Mouse (Mus musculus) mature B cell (primary cell): ENCODE measurements around the gene Pard3b.

Source experiments
- in situ Hi-C: fragments of 300-500 bp; cut with MboI; formaldehyde crosslinking; loops from 2 replicates; pipeline ENCODE4 v1.14.3; 2019

The Pard3b gene

GRCm38 (mm10) chr1:62081129-62081528 lies 442.5 kb downstream of the Pard3b start:
- in situ Hi-C loops, result no loop called here

DNA sequence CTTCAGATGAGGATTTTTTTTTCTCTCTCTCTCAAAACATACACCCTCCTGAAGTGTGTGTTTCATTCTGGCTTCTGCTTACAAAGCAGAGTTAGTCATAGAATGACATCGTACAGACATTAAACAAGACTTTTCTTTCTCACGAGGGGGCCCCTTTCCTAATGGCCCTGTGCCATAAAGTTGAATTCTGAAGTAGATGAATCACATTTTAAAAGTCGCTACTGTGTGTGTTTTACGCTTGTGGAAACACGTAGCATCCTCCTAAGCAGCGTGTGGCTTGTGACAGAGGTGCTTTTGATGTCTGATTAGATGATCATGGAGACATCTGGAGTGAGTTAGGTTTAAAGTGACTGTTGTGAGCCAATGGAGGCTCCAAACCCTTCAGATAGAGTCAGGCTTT lies 447.4 kb downstream of the Pard3b start:
- in situ Hi-C loops, result no loop called here

- in situ Hi-C loops, result no loop called here
Measured at GRCm38 (mm10) chr1:62087464-62087863, 448.8 kb downstream of the Pard3b start.

- in situ Hi-C loops, result no loop called here
Measured at GRCm38 (mm10) chr1:62094885-62095284, 456.3 kb downstream of the Pard3b start.

DNA sequence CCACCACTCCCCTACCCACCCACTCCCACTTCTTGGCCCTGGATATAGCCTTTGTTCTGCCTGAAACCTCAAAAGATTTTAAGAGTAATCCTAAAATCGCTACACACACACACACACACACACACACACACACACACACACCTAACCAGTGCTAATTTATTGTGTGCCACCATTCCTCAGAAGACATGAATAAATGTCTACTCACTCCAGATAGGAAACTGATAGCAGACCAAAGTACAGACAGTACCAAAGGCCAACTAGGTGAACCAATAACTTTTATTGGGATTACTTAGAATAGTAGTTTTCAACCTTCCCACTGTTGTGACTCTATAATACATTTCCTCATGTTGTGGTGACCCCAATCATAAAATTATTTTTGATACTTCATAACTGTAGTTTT lies 483.8 kb downstream of the Pard3b start:
- in situ Hi-C loops, result no loop called here

GRCm38 (mm10) chr1:62129186-62129585 lies 490.6 kb downstream of the Pard3b start:
- in situ Hi-C loops, result no loop called here

DNA sequence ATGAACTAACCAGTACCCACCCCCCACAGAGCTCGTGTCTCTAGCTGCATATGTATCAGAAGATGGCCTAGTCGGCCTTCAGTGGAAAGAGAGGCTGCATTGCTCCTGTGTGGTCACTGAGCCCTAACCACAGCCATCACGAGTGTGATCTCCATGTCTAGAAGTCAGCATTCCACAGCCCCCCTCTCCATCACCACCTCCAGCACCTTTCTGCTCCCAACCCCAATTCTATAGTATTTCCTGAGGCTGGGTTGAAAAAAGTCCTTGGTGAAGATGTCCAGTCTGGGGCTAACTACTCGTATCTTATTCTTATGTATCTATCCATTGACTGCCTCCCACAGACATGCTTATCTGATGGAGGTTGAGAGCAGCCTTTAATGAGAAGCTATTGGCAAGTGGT lies 509.5 kb downstream of the Pard3b start:
- in situ Hi-C loops, result no loop called here

DNA sequence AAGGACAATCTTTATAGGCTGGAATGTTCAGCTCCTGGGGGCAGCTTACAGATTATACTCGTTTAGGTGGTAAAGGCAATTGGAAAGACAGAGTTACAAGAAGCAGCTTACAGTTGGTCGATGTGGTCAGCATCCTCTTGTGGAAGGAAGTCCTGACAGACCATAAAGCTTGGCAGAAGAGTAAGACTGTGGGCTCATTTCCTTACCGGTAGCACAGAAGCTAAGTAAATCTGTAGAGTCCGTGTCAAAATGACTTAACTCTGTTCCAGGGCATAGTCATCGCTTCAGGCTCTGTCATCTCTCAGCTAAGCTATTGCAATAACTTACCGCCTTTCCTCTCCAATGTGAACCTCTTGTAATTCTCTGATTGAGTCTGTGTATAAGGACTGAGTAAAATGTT lies 510.2 kb downstream of the Pard3b start:
- in situ Hi-C loops, result no loop called here

DNA sequence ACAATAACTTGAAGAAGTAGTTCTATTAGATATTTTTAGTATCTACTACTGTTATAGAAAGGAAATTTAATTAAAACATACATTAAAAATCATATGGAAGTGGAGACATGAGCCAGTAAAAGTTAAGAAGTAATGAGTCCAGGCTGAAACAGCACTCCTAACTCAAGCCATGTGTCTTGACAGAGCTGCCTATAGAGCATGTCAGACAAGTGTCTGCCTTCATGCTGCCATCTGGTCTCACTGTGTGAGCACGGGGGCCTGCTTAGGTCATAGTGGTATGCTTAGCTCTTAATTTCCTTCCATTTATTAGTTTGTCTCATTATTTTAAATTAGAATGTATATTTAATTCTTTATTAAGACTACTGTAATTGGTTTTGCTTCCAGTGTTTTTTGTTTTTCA lies 517.3 kb downstream of the Pard3b start:
- in situ Hi-C loops, result no loop called here

DNA sequence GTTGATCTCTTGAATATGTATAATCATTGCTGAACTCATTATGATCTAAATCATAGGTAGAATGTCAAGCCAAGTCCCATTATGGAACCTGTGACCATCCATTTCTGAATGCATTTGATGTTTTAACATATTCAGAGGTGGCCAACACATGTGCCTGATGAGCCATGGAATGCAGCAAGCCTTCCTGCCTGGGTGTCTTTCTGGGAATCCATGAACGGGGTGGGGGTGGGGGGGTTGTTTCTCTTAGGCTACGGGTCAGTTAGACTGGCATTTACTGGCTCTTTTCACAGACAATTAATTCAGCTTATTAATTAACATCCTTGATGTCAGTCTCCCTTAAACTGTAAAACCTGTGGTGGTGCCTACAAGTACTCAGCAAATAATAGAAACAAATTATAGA lies 521.0 kb downstream of the Pard3b start:
- in situ Hi-C loops, result no loop called here

DNA sequence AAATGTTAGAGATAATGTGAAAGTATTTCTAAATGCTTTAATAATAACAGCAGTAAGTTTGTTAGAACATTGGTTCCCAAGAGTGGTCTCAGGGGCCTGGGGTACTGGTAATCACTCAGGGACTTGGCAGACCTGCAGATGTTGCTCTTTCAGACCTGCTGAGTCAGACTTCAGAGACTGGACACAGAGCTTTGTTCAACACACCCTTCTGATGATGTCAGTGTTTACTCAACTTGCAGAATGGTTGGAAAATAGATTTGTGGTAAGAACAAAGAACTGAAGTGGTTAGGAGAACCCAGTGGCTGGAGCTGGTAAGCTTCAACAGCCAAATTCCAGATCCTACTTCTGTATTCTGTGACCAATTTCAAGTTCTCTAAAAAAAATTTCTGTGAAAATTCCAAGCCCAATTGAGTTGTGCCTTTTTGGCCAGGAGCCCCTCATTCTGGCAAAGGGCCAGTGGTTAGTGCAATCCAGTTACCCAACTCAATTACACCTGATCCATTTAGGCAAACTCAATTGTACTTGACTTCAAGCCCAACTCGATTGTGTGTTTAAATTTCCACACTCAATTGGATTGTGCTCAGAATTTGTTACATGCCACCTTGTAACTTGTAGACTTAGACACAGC lies 536.5 kb downstream of the Pard3b start:
- in situ Hi-C loops, result no loop called here

DNA sequence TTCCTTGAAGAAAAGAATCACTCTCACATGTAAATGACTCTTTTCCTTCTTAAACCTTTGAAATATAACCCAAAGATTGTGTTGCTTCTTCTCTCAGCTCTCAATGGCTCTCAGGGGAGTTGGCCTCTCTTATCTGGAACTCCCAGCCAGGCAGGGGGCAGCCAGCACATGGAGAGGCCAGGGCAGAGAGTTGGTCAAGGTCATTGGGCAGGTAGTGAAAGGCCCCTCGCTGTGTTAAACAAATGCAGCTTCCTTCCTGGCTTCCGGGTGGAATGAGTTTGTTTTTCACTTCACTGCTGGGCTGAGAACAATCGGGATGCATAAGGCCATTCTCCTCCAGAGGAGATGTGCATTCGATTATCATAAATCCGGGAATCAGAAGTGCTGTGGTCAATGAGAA lies 543.0 kb downstream of the Pard3b start:
- in situ Hi-C loops, result no loop called here

- in situ Hi-C loops, result no loop called here
Measured at GRCm38 (mm10) chr1:62182634-62183033, 544.0 kb downstream of the Pard3b start.

DNA sequence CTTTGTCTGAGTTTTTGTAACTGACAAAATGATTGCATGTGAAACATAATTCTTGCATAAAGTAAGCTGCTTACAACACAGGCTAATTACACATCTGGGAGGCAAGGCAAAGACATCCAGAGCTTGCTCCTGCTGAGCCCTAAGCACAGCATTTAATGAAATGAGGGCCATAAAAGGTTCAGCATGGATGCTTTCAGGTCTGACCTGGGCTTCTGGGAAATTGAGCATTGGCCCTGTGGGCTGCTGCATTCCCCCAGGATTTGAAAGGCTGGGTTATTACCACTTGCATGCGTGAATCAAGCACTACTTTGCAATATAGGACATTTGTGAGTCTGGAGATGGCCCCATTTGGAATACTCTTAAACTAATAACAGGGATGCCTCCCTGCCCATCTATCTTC lies 552.2 kb downstream of the Pard3b start:
- in situ Hi-C loops, result no loop called here

DNA sequence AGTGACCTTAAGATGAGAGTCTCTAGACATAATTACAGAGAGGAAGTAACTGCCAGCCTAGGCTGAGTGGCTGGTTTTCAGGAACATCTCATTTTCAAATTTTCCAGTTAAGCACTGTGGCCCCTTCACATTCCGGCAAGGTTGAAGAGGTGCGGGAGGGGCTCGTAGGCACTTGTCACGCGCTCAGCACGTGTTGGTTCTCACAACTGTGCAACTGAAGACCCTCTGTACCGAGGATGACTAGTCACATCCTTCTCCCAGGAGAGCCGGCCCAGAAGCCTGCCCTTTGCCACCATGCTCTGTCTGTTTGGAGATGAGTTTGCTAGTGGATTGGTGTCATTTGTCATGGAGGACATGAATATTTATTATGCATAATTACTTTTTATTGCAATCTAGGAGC lies 558.9 kb downstream of the Pard3b start:
- in situ Hi-C loops, result no loop called here

GRCm38 (mm10) chr1:62200919-62201318 lies 562.3 kb downstream of the Pard3b start:
- in situ Hi-C loops, result no loop called here

DNA sequence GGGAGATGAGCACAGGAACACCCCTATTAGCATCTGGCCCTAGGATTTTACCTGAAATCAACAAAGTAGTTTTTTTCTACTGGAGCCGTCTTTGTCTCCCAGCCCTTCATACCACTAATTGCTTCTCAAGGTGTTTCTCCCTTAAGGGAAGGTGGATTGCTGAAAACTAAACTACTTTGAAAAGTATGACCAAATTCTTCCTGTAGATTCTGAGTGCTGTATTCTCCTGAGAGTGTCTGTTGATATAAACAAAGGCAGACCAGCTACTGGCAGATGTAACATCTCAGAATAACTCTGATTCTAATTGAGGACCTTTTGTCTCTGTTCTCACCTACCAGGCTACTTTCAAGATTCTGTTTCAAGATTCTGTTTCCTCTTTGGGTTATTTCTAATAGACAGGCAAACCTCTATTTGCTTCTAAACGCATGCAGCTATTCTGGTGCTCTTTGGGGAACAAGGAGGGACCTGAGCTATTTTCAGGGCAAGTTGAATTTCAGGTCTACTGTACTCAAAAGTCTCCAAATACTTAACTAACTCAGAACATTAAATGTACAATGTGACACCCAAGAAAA lies 563.1 kb downstream of the Pard3b start:
- in situ Hi-C loops, result no loop called here

DNA sequence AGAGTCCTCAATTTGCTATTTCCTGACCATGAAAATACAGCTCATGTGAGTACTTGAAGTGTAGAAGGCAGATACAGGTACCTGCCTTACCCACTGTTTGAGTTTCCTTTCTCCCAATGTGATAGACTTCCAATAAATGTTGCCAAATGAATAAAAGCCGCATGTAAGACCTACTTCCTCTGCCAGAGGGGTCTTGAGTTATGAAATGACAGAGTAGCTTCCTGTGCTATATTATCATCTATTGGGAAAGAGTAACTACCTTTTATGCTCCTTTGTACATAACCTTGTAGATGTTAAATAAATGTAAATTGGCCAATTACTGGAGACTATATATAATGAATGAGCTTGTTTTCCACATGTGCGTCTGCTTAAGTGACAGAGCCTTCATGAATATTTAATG lies 574.7 kb downstream of the Pard3b start:
- in situ Hi-C loops, result no loop called here

GRCm38 (mm10) chr1:62215842-62216241 lies 577.2 kb downstream of the Pard3b start:
- in situ Hi-C loops, result no loop called here

DNA sequence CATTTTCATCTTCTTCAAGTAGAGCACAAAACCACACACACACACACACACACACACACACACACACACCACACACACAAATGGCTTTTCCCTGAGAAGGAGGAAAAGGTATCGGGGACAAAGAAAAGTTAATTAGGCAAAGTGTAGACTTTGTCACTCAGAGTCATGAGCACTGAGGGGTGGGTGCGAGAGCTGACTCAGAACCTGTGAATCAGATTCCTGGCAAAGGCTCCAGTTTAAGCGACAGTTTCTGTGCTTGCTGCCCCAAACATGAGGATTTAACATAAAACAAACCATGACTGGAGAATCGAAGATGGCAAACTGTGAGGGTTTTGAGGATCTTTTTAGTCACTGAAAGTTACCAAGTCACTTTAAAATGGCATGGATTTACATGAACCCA lies 577.9 kb downstream of the Pard3b start:
- in situ Hi-C loops, result no loop called here

GRCm38 (mm10) chr1:62229129-62229528 lies 590.5 kb downstream of the Pard3b start:
- in situ Hi-C loops, result no loop called here

DNA sequence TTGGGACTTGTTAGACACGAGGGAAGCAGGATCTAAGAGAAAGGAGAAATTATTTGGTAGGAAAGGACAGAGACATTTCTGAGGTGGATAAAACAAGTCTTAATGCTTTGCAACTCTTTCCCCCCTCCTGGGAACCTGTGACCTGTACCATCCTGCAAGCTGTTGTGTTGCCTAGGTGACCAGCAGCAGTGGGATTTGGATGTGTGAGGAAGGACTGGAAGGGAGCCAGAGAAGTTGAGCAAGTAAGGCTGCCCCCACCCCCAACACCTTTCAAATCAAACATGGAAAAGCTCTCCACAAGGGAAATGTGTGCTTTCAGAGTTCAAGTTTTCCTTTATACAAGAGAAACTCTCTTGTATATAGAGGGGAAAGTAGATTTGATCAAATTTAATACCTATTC lies 595.4 kb downstream of the Pard3b start:
- in situ Hi-C loops, result no loop called here

DNA sequence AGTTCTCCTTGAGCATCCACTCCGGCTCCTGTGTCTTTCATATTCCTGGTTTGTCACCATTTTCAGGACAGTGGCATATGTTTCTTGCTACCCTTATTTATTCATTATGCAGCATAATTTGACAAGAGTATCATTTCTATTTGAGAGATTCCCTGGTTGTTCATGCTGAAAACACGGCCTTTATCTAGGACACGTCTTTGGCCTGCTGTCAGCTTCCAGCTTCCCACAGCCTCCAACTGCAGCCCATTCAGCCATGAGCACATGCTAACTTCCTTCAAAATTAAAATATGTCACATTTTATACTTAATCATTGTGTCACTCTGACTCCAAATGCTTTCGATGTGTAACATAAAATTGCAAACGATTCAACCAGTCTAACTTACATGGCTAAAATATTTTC lies 596.5 kb downstream of the Pard3b start:
- in situ Hi-C loops, result no loop called here
